Mouse (Mus musculus): ENCODE measurements at regions not wholly inside any gene's neighbourhood (a gene's known extent, or its start where the extent isn't known, plus 50 kb on each side); places are given as distances from the start of the nearest gene placed in this dataset.

DNA sequence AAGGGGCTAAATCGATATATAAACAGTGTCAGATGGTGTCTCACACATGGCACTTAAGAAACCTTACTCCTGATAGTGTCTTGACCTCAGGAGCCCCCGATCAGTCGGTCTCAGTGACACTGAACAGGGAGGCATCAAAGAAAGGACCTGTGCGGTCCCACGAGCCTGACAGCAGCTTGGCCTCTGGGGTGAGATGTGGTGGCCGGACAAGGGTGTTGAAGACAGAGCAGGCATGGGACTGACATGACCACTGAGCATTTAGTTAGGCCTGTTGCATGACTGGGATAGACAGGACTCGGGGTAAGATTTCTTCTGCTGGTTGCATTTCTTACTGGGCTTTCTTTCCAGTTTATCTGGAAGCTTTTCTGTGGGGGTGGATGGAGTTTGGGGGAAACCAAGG, 99.3 kb upstream of the Jag1 start:
- no peak for DNase-seq (ENCODE audit: low spot score)
- H3K27ac ChIP-seq (replicated peaks), result no peak overlapping the region; the same call in 1 of the 2 replicates
- no peaks in the 10 kb centered on the region for H3K36me3 ChIP-seq
- H3K9me3 ChIP-seq (replicated peaks), result no peaks in the 10 kb centered on the region
- H3K27me3 ChIP-seq (ENCODE audit: low read depth, poor library complexity, severe bottlenecking), result peaks cover 34% of the 10 kb centered on the region; the same call in 1 of the 2 replicates
- 56% methylated on average over 7 of the region's 7 CpGs for WGBS
- H3K4me3 ChIP-seq, result no peak overlapping the region
- peaks cover 24% of the 10 kb centered on the region for H3K4me1 ChIP-seq

- H3K36me3 ChIP-seq, result no peaks in the 10 kb centered on the region
- no peak overlapping the region for H3K27ac ChIP-seq (replicated peaks)
- H3K27me3 ChIP-seq (ENCODE audit: low read depth, poor library complexity, severe bottlenecking), result 0 out of 2 replicates have a peak, but pooled peaks cover 16% of the 10 kb centered on the region
- H3K4me1 ChIP-seq, result peaks cover 15% of the 10 kb centered on the region
- DNase-seq (ENCODE audit: low spot score), result no peak
- H3K4me3 ChIP-seq, result no peak overlapping the region
- no peaks in the 10 kb centered on the region for H3K9me3 ChIP-seq (replicated peaks)
- 92% methylated on average over 2 of the region's 2 CpGs for WGBS
Measured at GRCm38 (mm10) chr2:137207846-137208245, 91.4 kb upstream of the Jag1 start.

DNA sequence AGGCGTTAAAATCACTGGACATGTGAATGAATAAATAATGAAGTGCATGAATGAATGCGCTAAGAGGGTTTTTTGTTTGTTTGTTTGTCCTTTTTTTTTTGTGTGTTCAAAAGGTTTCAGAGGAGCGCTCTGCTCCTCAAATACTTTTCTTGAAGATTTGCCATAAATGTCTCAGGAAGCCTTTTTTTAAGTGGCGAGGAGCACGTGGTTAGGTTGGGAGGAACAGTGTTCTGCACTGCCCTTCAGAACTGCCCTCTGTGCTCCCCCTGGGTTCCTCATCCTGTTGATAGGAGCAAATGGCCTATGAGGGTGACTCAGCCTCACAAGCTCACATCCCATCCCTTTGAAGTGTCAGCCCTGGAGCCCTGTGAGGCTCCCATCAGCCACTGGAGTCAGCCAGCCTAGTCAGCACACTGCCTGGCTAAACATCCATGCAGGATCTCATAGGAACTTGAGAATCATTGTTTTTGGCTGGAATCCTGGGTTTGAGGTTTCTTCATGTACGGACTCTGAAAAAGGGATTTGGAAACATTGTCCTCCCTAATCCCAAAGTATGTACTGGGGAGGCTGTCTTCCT, 87.9 kb upstream of the Jag1 start:
- Histone ChIP-seq H3K27ac (replicated peaks) (no peak overlapping the region), H3K9me3 (replicated peaks) (no peaks in the 10 kb centered on the region), H3K36me3 (no peaks in the 10 kb centered on the region), H3K4me3 (no peak overlapping the region), H3K4me1 (no peaks in the 10 kb centered on the region; the same call in 1 of the 2 replicates), H3K27me3 (ENCODE audit: low read depth, poor library complexity, severe bottlenecking) (0 out of 2 replicates have a peak, but pooled peaks cover 8% of the 10 kb centered on the region)
- no peak for DNase-seq (ENCODE audit: low spot score)
- 81% methylated on average over 6 of the region's 6 CpGs for WGBS

GRCm38 (mm10) chr2:137200101-137200500, 83.7 kb upstream of the Jag1 start:
- WGBS, result 87% methylated on average over 4 of the region's 4 CpGs
- H3K36me3 ChIP-seq, result no peaks in the 10 kb centered on the region
- H3K4me3 ChIP-seq, result no peak overlapping the region
- no peak overlapping the region for H3K27ac ChIP-seq (replicated peaks)
- no peaks in the 10 kb centered on the region for H3K9me3 ChIP-seq (replicated peaks)
- no peaks in the 10 kb centered on the region; the same call in 1 of the 2 replicates for H3K4me1 ChIP-seq
- no peaks in the 10 kb centered on the region for H3K27me3 ChIP-seq (ENCODE audit: low read depth, poor library complexity, severe bottlenecking)
- no peak for DNase-seq (ENCODE audit: low spot score)

- no peak for DNase-seq (ENCODE audit: low spot score)
- 89% methylated on average over 7 of the region's 7 CpGs for WGBS
- no peaks in the 10 kb centered on the region for H3K36me3 ChIP-seq
- no peaks in the 10 kb centered on the region for H3K27me3 ChIP-seq (ENCODE audit: low read depth, poor library complexity, severe bottlenecking)
- H3K9me3 ChIP-seq (replicated peaks), result no peaks in the 10 kb centered on the region
- no peak overlapping the region for H3K4me3 ChIP-seq
- no peak overlapping the region for H3K27ac ChIP-seq (replicated peaks)
- H3K4me1 ChIP-seq, result no peaks in the 10 kb centered on the region
Measured at GRCm38 (mm10) chr2:137192183-137192582, 75.7 kb upstream of the Jag1 start.

DNA sequence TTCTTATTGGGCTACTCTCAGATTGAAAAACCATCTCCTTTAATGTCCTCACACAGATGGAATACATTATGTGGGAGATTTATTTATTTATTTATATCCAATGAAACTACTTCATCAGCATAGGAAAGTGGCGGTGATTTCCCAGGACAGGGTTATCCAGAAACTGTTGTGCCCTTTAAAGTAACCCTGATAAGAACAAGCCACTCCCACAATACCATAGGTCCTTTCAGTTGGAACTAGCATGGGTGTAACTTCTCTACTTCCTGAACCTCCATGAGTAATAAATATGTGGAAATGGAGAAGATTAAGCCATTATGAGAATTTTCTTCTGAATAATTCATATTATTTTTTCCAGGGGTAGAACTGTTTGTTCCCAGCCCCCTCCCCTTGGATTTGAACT, 52.7 kb upstream of the Jag1 start:
- H3K4me1 ChIP-seq, result no peaks in the 10 kb centered on the region
- H3K27ac ChIP-seq (replicated peaks), result no peak overlapping the region
- DNase-seq (ENCODE audit: low spot score), result no peak
- 88% methylated on average over 1 of the region's 1 CpGs for WGBS
- no peak overlapping the region for H3K4me3 ChIP-seq
- H3K27me3 ChIP-seq (ENCODE audit: low read depth, poor library complexity, severe bottlenecking), result no peaks in the 10 kb centered on the region
- no peaks in the 10 kb centered on the region for H3K36me3 ChIP-seq
- H3K9me3 ChIP-seq (replicated peaks), result no peaks in the 10 kb centered on the region

GRCm38 (mm10) chr2:137168626-137169025, 52.2 kb upstream of the Jag1 start:
- no peaks in the 10 kb centered on the region for H3K9me3 ChIP-seq (replicated peaks)
- H3K27ac ChIP-seq (replicated peaks), result no peak overlapping the region
- H3K4me1 ChIP-seq, result no peaks in the 10 kb centered on the region
- H3K4me3 ChIP-seq, result no peak overlapping the region
- 93% methylated on average over 3 of the region's 3 CpGs for WGBS
- H3K36me3 ChIP-seq, result no peaks in the 10 kb centered on the region
- H3K27me3 ChIP-seq (ENCODE audit: low read depth, poor library complexity, severe bottlenecking), result no peaks in the 10 kb centered on the region
- DNase-seq (ENCODE audit: low spot score), result no peak
